Mouse (Mus musculus) megakaryocyte-erythroid progenitor cell, adult 5-6 weeks (primary cell): ENCODE results near the gene Gm29423. TPM values are rescaled to one million over a fixed set of nuclear protein-coding genes. Genes with fewer than 3 reads are reported as not detected.
"Not testable (repeated sequence)": the region's sequence is repeated elsewhere in the genome, so short reads cannot be mapped to it uniquely, and the experiment has no call there.

ENCODE experiments used
- ATAC-seq: replicated peaks from 2 replicates; pipeline ENCODE4 v1.8.0; 2016; ENCODE audit warnings: mild to moderate bottlenecking, inconsistent platforms; ENCODE audit not compliant: severe bottlenecking, poor library complexity, low FRiP score, low TSS enrichment
- total RNA-seq, 2 experiments: library from RNA; stranded (forward) in 1 of 2; stranded (reverse) in 1 of 2; fragments of 200-1000, 215-1000 nt in 1 of 2; fragments of >200 nt in 1 of 2; fragmentation: Nextera tagmentation in 1 of 2; gene quantifications; 2 replicates each; pipeline ENCODE4 v1.2.3; 2014 to 2017

The Gm29423 gene
- not detected in 2 replicates for total RNA-seq (2014; fragmentation: Nextera tagmentation)
- not detected in 2 replicates for total RNA-seq (2017)

- ATAC-seq: not testable (repeated sequence)
Observed at GRCm38 (mm10) chrY:70303187-70303586, at the start of gene Gm29423, which contains the start of gene Gm29644. Gene Gm29423 (minus strand): TSS chrY:70303287. Gene Gm29644 (minus strand): TSS chrY:70303343.

GRCm38 (mm10) chrY:70273542-70273941 lies 29.5 kb downstream of the Gm29423 start, which contains the start of gene Gm21118:
Gene Gm21118 (minus strand): TSS chrY:70273642.
- ATAC-seq: not testable (repeated sequence)

Other genes starting within 250 kb of the Gm29423 start
- gene Gm21118, start 29.6 kb downstream of the Gm29423 start, total RNA-seq (2014; fragmentation: Nextera tagmentation): not detected in 2 replicates
- gene Gm21118, start 29.6 kb downstream of the Gm29423 start, total RNA-seq (2017): not detected in 2 replicates
- not detected in 2 replicates for gene Gm29644, start 56 bp upstream of the Gm29423 start, total RNA-seq (2014; fragmentation: Nextera tagmentation)
- gene Gm29644, start 56 bp upstream of the Gm29423 start, total RNA-seq (2017): not detected in 2 replicates
- not detected in 2 replicates for gene Gm20888, start 138.6 kb upstream of the Gm29423 start, total RNA-seq (2014; fragmentation: Nextera tagmentation)
- gene Gm20888, start 138.6 kb upstream of the Gm29423 start, total RNA-seq (2017): not detected in 2 replicates